Mouse (Mus musculus): ENCODE results near the gene Tmem95. TPM values are rescaled to one million over a fixed set of nuclear protein-coding genes. Genes with fewer than 3 reads are reported as not detected.

Gene Tmem95
- total and polyA plus RNA-seq, 3 experiments = not detected

- WGBS = 15% methylated on average over 37 of the region's 37 CpGs
- Histone ChIP-seq H3K27ac (peak overlapping the region; percentile 84), H3K4me1 (ENCODE audit: control insufficient read depth, insufficient read depth, low read length) (peaks cover 5% of the 10 kb centered on the region), H3K27me3 (ENCODE audit: control insufficient read depth, insufficient read depth, low read length) (no peaks in the 10 kb centered on the region), H3K36me3 (ENCODE audit: control insufficient read depth, insufficient read depth, low read length) (no peaks in the 10 kb centered on the region; the same call in 1 of the 2 replicates), H3K9ac (ENCODE audit: low read depth, low read length) (peak overlapping the region; percentile 86), H3K79me2 (replicated peaks; ENCODE audit: control insufficient read depth, insufficient read depth, low read length) (no peaks in the 10 kb centered on the region), H3K4me3 (peak overlapping the region; percentile 75)
- intact Hi-C loops (cut with DNase I) = no loop called here
- DNase-seq = peak; percentile 58 to 61
- TF ChIP-seq CTCF (IDR thresholded peaks at IDR 0.05) (no peak), POLR2A (IDR thresholded peaks at IDR 0.05; ENCODE audit: insufficient read depth, low read depth, low read length) (no peak), EP300 (IDR thresholded peaks at IDR 0.05; ENCODE audit: insufficient read depth, low read depth, low read length) (no peak)
Measured at GRCm38 (mm10) chr11:69846738-69847688, 30.8 kb downstream of the Tmem95 start.

DNA sequence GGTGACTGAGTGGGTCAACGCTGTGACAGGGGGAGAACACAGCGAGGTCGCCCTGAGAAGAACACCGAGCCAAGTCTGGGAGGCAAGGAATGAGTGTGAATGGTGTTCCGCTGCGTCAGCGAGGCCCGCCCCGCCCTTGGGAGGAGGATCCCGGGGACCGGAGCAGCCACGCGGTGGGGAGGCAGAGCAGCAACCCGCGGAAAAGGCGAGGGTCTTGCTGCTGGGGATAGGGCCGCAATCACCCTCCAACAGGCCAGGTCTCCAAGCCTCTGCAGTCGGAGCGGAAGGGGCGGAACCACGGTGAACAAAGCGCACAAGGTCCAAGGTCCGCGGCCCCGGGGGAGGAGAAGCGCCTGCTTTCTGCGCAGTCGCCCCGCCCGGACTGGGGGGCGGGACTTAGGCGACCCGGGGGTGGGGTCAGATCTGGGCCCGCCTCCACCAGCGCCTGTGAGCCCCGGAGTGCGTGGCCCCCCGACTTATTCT, 31.6 kb downstream of the Tmem95 start, which contains the start of gene Plscr3:
TSS of gene Plscr3 (plus strand) at position 179 of the 483 bp plus-strand sequence.
- peak; percentile 95 to 98 for DNase-seq
- TF ChIP-seq POLR2A (IDR thresholded peaks at IDR 0.05; ENCODE audit: insufficient read depth, low read depth, low read length) = peak; percentile 91
- TF ChIP-seq EP300 (IDR thresholded peaks at IDR 0.05; ENCODE audit: insufficient read depth, low read depth, low read length) = no peak
- TF ChIP-seq CTCF (IDR thresholded peaks at IDR 0.05) = no peak
- peak within 1 kb of the TSS; percentile 95 for H3K9ac ChIP-seq (ENCODE audit: low read depth, low read length)
- no peaks in the 10 kb centered on the region; the same call in 1 of the 2 replicates for H3K36me3 ChIP-seq (ENCODE audit: control insufficient read depth, insufficient read depth, low read length)
- H3K4me3 ChIP-seq = peak within 1 kb of the TSS; percentile 75
- peaks cover 5% of the 10 kb centered on the region for H3K4me1 ChIP-seq (ENCODE audit: control insufficient read depth, insufficient read depth, low read length)
- H3K27me3 ChIP-seq (ENCODE audit: control insufficient read depth, insufficient read depth, low read length) = no peaks in the 10 kb centered on the region
- under 1% methylated on average over 38 of the region's 38 CpGs for WGBS
- H3K79me2 ChIP-seq (replicated peaks; ENCODE audit: control insufficient read depth, insufficient read depth, low read length) = no peaks in the 10 kb centered on the region
- intact Hi-C loops (cut with DNase I) = no loop called here
- H3K27ac ChIP-seq = peak within 1 kb of the TSS; percentile 84

DNA sequence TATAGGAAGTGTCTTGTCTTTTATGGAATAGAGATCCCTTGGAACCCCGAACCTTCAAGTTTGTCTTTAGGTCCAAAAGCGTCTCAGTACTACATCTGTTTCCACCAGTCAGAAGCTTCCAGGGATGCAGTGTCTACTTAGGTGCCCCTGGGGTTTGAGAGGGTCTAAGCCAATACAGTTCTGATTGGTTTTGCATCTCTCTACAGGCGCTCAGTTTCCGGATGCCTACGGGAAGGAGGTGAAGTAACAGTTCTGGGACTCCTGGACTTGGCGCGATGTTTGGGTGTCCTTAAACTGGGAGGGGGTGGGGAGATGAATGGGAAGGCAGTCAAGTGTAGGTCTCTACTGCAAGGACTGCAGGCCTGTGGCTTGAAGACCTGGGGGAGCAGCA, 39.1 kb downstream of the Tmem95 start:
- Histone ChIP-seq H3K79me2 (replicated peaks; ENCODE audit: control insufficient read depth, insufficient read depth, low read length) (no peaks in the 10 kb centered on the region), H3K4me1 (ENCODE audit: control insufficient read depth, insufficient read depth, low read length) (peaks cover 2% of the 10 kb centered on the region), H3K9ac (ENCODE audit: low read depth, low read length) (peak overlapping the region; percentile 80), H3K27me3 (ENCODE audit: control insufficient read depth, insufficient read depth, low read length) (no peaks in the 10 kb centered on the region; the same call in 1 of the 2 replicates), H3K4me3 (peak overlapping the region; percentile 58), H3K27ac (peak overlapping the region; percentile 94), H3K36me3 (ENCODE audit: control insufficient read depth, insufficient read depth, low read length) (peaks cover 2% of the 10 kb centered on the region; the same call in 1 of the 2 replicates)
- 6% methylated on average over 7 of the region's 7 CpGs for WGBS
- DNase-seq = no peak
- intact Hi-C loops (cut with DNase I) = loop anchor here (2.0 kb wide), 1 partner anchor 80 kb away; the partner anchor contains the start of gene Polr2a
- TF ChIP-seq POLR2A (IDR thresholded peaks at IDR 0.05; ENCODE audit: insufficient read depth, low read depth, low read length) (no peak), EP300 (IDR thresholded peaks at IDR 0.05; ENCODE audit: insufficient read depth, low read depth, low read length) (no peak), CTCF (IDR thresholded peaks at IDR 0.05) (no peak)

- Histone ChIP-seq H3K9ac (ENCODE audit: low read depth, low read length) (peak within 1 kb of the TSS; percentile 80), H3K27me3 (ENCODE audit: control insufficient read depth, insufficient read depth, low read length) (no peaks in the 10 kb centered on the region; the same call in 1 of the 2 replicates), H3K36me3 (ENCODE audit: control insufficient read depth, insufficient read depth, low read length) (peaks cover 2% of the 10 kb centered on the region; the same call in 1 of the 2 replicates), H3K4me3 (peak within 1 kb of the TSS; percentile 58), H3K27ac (peak within 1 kb of the TSS; percentile 94), H3K4me1 (ENCODE audit: control insufficient read depth, insufficient read depth, low read length) (peaks cover 2% of the 10 kb centered on the region), H3K79me2 (replicated peaks; ENCODE audit: control insufficient read depth, insufficient read depth, low read length) (no peaks in the 10 kb centered on the region)
- intact Hi-C loops (cut with DNase I) = loop anchor here (2.0 kb wide), 3 partner anchors 35 to 79 kb away; partner anchors contain the start of genes Polr2a and Tmem95
- under 1% methylated on average over 34 of the region's 34 CpGs for WGBS
- DNase-seq = peak; percentile 94 to 95
- peak; percentile 90 for TF ChIP-seq POLR2A (IDR thresholded peaks at IDR 0.05; ENCODE audit: insufficient read depth, low read depth, low read length)
- no peak for TF ChIP-seq EP300 (IDR thresholded peaks at IDR 0.05; ENCODE audit: insufficient read depth, low read depth, low read length)
Measured at GRCm38 (mm10) chr11:69837952-69838713, 39.7 kb downstream of the Tmem95 start, which contains the start of gene Tmem256. Gene Tmem256 (plus strand): TSS chr11:69838514.

- under 1% methylated on average over 23 of the region's 32 CpGs for WGBS
- TF ChIP-seq EP300 (IDR thresholded peaks at IDR 0.05; ENCODE audit: insufficient read depth, low read depth, low read length) (no peak), CTCF (IDR thresholded peaks at IDR 0.05) (peak; percentile 43)
- no peak for DNase-seq
- Histone ChIP-seq H3K36me3 (ENCODE audit: control insufficient read depth, insufficient read depth, low read length) (peaks cover 2% of the 10 kb centered on the region; the same call in 1 of the 2 replicates), H3K9ac (ENCODE audit: low read depth, low read length) (peak within 1 kb of the TSS; percentile 80), H3K27me3 (ENCODE audit: control insufficient read depth, insufficient read depth, low read length) (no peaks in the 10 kb centered on the region; the same call in 1 of the 2 replicates), H3K79me2 (replicated peaks; ENCODE audit: control insufficient read depth, insufficient read depth, low read length) (no peaks in the 10 kb centered on the region), H3K27ac (peak within 1 kb of the TSS; percentile 94), H3K4me1 (ENCODE audit: control insufficient read depth, insufficient read depth, low read length) (peaks cover 2% of the 10 kb centered on the region), H3K4me3 (peak within 1 kb of the TSS; percentile 58)
- intact Hi-C loops (cut with DNase I) = loop anchor here (2.0 kb wide), 2 partner anchors 35 to 41 kb away; partner anchors contain the start of gene Tmem95
Measured at GRCm38 (mm10) chr11:69837604-69837951, 40.2 kb downstream of the Tmem95 start, which contains the start of gene Nlgn2. Gene Nlgn2 (minus strand): TSS chr11:69837784.
